Mouse (Mus musculus): ENCODE results near the gene Rbfox1.

The Rbfox1 gene

DNA sequence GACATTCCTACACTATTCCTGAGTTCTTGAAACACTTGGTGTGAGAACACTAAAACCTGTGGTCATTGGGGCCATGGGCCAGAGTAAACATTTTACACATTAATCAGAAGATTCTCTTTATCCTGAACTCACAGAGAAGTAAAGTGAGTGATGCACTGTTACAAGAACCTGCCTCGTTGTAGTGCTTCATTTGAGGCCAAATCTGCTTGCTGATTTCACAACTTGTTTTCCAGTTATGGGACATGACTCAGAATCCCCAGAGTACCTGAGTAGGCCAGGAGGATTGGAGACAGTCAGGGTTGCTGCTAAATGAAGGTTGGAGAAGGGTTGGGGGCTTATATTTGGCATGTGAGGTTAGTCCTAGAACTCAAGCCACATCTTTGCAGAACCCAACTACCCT is 936.6 kb downstream of the Rbfox1 start:
- DNase-seq (ENCODE audit: low spot score in 2 of 2) = no peak

DNA sequence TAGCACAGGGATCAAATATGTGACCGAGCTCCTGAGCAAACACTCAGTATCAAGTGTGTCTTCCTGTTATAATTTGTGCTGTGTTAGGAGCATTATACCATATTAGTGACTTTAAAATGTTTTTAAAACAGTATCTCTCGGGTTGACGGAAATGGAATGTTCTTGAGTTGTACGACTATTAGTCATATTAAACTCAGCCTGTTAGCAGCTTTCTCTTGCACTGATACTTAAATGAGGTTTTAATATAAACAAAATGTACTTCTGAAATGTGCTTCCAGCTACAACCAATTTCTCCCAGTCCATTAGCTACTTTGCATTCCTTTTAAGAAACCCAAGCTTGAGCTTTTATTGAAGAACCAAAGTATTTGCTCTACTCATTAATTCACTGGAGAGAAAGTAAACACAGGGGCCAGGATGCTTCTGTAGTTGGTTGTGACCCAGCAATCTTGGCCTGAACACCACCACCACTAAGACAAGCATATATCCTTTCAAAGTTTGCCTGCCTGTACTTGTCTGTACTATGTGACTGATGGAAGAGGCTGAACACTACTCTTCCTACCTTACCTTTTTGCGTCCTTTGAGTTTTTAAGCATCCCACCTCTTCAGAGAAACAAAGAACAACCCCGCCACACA is 944.9 kb downstream of the Rbfox1 start:
- DNase-seq (ENCODE audit: low spot score in 2 of 2) = no peak

DNA sequence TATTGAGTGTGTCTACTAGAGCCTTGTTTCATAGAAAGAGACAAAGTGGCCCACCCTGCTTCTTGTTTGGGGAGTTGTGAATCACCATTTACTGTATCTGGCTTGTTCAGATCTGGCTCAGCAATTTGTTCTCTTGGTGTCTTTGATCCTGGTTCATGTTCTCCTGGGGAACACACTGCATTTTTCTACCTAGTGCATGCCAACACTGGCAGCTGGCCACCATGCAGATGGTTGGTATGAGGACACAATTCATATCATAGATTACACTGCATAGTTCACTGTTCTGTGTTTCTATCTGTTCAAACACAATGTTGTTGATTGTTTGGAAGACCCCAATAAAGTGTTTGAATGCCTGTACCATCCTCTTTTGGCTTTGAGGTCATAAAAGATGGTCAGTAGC is 948.3 kb downstream of the Rbfox1 start:
- no peak for DNase-seq (ENCODE audit: low spot score in 2 of 2)

DNA sequence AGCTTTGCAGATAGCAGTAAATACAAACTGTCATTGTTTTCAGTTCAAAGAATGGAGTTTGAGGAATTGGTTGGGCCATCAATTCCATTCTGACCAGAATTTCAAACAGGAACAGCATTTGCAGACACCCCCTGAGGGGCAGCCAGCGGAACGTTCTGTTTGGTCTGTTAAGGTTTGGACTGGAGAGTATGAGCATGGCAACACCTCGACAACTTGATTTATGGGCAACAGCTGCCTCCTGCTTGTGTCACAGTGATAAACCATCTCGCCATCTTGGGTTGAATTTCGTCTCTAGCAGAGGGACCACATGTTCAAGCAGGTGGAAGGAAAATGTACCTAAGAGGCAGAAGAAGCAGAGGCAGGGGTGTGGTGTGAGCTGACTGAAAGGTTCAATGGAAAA is 949.9 kb downstream of the Rbfox1 start:
- no peak for DNase-seq (ENCODE audit: low spot score in 2 of 2)

DNA sequence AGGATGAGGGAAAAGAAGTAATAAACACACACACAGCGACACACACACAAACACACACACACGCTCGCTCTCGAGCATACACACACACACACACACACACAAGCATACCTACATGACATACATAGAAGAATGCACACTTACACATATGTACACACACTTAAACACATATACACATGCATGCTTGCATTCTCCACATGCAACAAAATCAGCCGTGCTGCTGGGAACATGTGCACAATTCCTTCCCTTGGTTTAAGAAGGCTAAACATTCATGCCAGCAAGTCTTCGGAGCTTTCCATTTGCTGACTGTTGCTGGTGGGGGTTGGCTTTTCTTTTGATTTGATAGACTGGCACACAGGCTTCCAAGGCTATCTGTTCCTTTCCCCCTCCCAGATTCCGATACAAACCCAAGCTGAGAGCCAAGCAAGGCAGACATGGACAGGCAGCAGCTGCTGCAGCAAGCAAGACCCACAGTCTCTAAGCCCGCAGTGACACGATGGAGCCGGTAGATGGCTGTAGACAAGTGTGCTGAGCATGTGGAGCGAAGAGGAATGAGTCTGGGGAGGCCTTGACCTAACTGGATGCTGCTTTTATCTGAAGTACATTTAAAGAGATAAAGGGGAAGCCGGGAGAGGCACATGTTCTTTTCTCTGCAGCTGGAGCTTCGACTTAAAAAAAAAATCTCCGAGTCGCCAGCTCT is 954.3 kb downstream of the Rbfox1 start:
- peak; percentile 83 to 85 for DNase-seq (ENCODE audit: low spot score in 2 of 2)

DNA sequence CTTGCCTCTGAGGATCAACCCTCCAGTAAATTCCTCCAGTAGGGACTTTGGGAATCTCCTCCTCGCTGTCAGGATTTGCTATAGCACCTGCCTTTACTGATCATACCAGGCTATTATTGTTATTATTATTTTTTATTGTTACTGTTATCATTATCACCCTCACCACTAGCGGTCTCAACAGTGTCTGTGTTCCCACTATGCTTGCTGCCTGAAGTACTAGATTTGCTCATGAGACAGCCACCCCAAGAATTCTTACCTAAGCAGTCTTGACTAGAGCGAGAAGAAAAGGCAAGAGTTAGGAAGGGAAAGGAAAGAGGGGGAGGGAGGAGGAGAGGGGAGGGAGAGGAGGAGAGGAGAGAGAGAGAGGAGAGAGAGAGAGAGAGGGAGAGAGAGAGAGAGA is 954.9 kb downstream of the Rbfox1 start:
- DNase-seq (ENCODE audit: low spot score in 2 of 2) = no peak

DNA sequence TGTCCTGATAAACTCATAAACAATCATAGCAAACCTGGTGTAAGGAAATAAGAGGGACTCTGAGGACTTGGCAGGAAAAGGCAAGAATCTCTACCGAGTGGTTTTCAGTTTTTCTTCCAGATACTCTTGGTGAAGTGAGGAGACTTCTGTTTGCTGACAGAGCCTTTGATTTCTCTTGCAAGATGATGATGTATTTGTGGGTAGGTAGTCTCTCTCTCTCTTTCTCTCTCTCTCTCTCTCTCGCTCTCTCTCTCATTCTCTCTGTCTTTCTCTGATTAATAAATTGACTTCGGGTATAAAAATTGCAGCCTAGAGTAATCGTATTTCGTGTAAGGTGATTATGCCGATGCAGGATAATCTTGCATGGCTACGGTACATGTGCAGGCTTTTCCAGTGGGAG is 955.3 kb downstream of the Rbfox1 start:
- no peak for DNase-seq (ENCODE audit: low spot score in 2 of 2)

DNA sequence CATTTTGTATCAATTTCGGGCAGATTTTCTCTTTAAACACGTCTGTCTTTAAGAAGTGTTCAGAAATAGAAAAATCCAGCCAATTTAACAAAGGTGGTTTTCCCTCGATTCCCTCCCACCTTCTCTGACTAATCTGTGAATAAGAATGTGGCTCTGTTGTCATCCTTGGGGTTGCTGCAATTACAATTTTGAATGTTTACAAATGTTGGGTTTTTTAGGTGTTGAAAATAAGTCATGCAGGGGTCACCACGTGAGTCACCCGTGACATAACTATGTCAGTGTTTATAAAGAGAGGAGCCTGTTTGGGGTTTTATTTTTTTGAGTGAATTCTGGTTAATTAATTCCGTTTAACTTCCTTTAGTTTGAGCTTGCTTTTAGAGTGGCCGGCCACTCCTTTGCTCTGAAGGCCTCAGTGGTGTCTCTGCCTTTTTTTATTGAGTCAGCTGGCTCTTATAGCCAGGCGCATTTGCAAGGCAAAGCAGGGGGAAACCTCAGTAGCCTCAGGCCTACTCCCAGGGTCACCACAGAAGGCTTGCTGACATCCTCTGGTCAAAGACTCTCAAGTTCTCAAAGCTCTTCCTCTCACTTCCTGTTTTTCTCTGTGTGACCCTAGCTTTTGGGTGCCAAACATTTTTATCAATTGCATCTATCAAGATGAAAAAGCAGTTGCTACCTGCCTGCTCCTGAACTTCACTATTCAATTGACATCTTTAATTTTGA is 957.1 kb downstream of the Rbfox1 start:
- no peak for DNase-seq (ENCODE audit: low spot score in 2 of 2)

DNA sequence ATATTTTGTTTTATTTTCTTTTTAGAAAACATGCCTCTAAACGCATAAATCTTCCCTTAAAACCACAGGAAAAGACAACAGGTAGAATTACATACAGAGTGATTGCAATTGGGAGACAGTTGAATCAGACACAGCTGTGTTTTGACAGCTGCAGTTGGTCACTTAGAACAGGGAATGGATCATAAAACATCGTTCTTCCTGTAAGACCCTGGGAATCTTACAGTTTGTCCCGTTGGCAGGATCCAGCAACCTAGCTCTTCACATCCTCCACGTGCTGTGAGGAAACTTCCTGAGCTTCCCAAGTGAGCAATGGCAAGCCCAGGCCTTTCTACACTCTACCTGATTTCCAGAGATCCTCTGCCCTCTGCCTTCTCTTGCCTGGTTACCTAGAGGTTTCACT is 959.5 kb downstream of the Rbfox1 start:
- no peak for DNase-seq (ENCODE audit: low spot score in 2 of 2)

DNA sequence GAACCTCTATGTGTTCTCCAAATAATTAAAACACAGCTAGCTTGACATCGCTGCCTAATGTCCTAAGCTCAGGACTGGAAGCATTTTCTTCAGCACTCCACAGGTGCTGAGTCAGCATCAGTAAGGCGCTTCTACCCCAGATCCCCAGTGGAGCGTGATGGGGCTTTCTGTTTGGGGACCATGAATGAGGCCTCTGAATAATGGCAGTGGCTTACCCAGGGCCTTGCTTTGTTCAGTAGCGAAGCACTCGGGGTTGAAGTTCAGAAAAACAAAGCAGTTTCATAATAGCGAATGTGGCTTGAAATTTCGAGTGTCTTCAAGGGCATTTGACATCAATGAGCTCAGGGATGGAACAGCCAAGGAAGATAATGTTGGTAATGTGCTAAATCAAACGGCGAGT is 966.2 kb downstream of the Rbfox1 start:
- DNase-seq (ENCODE audit: low spot score in 2 of 2) = no peak

DNA sequence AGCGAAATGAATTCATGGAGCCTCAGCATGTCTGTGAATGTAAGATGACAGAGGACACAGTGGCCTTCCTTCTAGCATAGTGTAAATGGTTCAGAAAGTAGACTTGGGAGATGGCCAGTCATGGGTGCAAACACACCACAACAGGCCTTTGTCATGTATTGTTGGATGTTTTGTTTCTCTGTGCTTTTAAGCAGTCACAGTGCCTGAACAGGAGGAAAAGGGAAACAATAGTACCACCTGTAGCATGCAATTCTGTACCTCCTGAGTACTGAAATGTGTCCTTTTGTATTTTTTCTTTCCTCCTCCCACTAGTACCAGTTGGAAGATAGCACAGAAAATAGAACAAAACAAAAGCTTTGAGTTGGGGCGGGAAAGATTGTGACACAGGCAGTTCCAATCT is 968.6 kb downstream of the Rbfox1 start:
- DNase-seq (ENCODE audit: low spot score in 2 of 2) = no peak

DNA sequence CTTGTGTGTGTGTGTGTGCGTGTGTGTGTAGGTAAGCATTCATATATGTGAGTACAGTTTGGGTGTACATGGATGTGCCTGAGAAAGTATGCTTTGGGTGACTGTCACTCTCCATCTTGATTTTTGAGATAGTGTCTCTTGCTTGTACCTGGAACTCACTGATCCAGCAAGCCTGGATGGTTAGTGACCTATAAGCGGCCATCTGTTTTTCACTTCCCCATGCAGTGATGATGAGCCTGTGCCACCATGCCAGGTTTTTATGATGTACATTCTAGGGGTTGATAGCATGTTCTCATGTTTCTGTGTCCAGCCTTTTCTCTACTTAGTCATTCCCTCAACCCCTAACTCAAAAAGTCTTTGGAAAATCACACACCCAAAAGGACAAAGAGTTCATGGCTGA is 976.5 kb downstream of the Rbfox1 start:
- DNase-seq (ENCODE audit: low spot score in 2 of 2) = no peak

DNA sequence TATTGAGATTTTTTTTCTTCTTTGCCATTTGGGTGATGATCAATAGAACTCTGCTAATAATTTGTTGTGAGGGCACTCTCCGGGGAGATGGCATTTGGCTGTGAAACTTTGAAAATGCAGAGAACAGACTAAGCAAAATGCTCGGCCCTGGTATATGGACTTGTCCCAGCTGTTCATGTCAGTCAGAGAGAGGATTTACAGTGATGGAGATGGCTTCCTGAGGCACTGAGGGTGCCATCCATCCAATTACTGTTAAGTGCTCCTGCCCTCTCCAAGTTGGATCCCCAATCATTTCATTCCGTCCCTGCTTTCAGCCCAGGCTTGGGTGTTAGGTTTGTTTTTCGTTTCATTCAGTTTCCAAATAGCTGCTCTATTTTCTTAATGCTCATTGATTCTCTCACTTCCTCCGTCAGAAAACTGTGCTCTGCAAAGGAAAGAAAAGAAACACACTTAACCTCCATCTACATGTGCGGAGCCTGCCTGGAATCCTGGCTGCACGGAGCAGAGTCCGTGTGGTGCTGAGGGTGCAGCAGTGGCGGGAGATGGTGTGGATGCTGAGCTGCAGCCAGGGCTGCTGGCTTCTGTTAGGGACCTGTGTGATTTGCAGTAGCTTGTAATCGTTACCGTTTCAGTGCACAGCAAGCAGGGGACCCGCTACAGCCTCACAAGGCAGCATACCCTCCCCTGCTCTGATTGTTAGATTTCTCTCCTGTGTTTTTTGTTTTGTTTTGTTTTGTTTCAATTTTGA is 997.7 kb downstream of the Rbfox1 start:
- no peak for DNase-seq (ENCODE audit: low spot score in 2 of 2)

DNA sequence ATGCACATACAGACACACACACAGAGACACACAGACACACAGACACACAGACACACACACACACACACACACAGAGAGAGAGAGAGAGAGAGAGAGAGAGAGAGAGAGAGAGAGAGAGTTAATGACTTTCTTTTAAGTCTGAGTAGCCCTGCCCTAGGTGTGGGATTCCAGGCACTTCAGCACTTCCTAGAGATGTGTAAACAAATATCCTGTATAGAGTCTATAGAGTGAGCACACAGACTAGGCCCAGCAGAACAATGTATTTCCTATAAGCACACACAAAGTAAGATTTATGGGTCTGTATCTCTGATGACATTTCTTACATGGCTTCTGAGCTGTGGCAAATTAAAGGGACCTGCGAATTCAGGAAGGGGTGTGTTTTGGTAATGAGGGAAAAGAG is 998.6 kb downstream of the Rbfox1 start:
- no peak for DNase-seq (ENCODE audit: low spot score in 2 of 2)

DNA sequence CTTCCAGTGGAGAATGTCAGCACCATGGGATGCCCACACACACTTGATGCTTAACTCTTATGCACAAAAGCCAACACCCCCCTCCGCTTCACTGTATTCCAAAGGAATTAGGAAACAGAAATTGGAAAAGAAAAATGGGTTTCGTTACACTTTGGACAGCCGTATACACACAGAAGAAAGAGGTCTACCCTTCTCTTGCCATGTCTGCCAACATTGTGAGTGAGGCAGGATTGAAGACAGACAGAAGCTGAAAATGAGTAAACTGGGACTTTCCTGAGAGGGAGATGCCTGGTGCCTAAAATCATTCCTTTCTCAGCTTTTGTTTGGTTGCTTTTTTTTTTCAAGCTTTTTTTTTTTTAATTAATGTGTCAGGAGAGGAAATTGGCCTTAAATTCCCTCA is 1000.5 kb downstream of the Rbfox1 start:
- DNase-seq (ENCODE audit: low spot score in 2 of 2) = no peak

DNA sequence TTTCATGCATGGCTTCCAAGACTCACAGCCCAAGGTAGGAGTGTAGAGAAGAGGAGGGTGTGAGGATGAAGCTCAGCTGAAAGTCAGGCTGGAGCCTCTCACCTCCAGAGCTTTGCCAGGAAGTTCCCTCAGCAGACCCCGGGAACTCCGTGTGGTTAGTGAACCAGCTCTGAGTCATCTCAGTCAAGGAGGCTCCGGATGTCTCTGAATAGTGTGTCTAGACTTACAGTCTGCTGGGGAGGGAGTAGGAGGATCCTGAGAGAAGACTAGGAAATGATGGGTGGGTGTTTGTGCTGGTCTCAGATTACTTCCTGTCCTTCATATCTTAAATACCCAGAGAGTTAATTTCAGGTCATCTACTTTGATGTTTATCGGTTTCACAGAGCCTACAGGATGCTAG is 1004.1 kb downstream of the Rbfox1 start:
- DNase-seq (ENCODE audit: low spot score in 2 of 2) = no peak

DNA sequence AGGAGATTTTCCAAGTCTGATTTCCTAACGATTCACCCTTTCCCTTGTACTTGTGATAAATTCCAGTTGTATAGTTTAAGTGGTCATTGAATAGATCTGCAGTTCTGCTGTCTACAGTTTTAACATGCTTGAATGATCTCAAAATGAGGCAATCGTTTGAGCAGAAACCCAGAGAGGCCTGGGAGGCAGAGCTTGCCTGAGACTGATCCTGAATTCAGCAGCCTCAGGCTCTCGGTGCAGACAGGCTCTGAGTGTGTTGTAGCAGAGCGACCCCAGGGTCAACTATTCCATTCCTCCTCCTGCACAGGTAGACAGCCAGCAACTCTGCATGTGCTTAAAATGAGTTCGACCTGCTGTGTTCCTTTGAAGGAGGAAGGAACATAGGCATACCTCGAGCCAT is 1012.6 kb downstream of the Rbfox1 start:
- DNase-seq (ENCODE audit: low spot score in 2 of 2) = no peak

DNA sequence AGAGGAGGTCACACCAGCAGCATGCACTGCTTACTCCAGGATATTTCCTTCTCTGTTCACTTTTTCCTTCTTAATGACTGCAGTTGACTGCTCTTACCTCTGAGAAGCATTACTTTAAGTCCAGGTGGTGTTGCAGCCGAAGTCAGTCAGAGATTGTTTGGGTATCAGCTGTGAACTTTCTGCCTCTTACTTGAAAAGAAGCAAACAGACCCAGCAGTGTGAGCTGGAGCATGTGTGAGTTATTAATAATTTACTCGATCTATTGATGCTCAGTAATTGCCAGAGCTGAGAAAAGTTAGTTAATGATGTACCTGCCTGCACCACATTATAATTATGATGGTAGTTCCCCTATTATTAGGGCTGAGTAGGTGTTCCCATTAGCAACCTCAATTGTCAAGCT is 1014.9 kb downstream of the Rbfox1 start:
- no peak for DNase-seq (ENCODE audit: low spot score in 2 of 2)

DNA sequence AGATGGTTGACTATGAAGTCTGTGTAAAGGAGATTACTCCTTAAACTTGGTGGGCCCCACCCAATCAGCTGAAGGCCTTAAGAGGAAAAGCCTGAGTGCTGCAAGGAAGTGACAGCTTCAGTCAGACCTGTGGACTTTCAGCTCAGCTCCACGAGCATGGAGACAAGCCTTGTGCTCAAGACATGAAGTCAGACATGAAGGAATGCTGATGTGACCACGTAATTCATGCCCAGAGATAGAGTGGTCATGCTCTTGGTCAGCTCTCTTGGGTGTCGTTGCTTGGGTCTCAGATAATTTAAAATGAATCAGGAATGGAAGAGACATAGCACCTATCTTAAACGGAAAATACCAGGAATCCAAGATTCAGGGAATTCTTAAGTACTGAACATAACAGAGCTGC is 1019.8 kb downstream of the Rbfox1 start:
- DNase-seq (ENCODE audit: low spot score in 2 of 2) = no peak

DNA sequence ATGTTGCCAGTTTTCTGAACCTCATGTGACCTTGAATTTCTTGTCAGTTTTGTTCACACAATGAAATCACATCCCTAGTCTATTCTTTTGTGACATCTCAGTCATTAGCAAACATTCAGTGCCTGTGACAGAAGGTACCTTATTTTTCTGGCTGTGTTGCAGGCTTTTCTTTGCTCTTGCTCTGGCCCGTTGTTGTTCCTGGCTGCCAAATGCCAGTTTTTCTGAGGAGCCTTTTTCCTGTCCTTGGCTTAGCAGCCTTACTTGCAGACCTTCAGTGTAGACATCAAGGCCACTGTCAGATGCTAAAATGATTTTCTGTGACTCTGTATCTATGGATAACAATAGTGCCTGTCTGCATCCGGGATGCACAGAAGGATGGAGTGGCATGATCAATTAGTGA is 1020.8 kb downstream of the Rbfox1 start:
- DNase-seq (ENCODE audit: low spot score in 2 of 2) = no peak

DNA sequence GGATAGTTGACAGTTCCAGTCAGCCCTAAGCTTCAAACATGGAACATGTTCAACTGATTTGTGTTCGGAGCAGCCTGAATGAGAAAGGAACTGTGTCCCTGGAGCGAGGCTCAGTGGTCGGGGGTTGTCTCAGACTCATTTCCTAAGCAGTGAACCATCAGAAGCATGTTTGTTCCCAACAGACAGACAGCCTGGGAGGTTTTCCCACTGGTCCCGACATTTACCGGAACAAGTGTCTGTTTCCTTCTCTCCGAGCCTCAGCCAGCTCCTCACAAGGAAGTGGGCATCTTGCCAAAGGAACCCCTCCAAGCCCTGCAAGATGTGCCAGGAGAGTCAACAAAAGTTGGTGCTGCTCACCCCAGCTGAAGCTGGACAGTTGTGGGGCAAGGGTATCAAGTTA is 1022.4 kb downstream of the Rbfox1 start:
- DNase-seq (ENCODE audit: low spot score in 2 of 2) = peak; percentile 52 to 53

DNA sequence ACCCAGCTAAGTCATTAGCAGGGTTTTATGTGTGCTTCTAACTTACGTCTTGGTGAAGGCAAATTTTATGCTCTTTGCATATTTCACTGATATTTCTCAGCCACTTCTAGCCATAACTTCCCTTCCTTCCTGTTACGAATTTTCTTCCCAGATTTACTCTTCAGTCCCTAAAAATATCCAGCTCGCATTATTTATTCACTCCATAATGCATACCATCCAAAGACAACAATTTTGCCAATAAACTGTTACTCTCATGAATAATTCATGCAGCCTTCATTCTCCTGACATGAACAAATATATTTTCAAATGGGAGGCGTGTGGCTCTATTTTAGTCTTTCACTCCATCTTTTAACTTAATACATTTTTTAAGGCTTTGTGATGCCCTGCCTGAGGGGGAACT is 1029.4 kb downstream of the Rbfox1 start:
- DNase-seq (ENCODE audit: low spot score in 2 of 2) = no peak

DNA sequence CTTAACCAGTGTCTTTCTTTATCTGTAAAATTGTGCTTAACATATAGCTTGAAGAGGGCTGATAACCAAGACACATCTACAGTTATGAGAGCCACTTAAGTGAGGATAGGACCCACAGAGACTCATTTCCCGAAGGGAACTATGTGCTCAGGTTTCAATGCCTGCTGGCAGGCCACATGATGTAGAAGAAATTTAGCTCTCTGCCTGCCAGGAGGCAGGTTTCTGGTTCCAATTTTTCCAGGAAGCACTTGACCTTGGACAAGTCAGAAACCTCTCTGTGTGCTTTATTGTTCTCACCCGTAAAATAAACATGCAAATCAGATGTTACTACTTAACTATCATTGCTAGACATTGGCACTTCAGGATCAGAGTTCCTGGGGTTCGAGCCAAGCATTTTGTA is 1033.5 kb downstream of the Rbfox1 start:
- no peak for DNase-seq (ENCODE audit: low spot score in 2 of 2)

Measured in right cerebral cortex, postnatal 10 days (tissue).